Mouse (Mus musculus) gastrocnemius, postnatal 10 days (tissue): ENCODE results near the gene Ccdc3. TPM values are rescaled to one million over a fixed set of nuclear protein-coding genes. Genes with fewer than 3 reads are reported as not detected.
"Not testable (repeated sequence)": the region's sequence is repeated elsewhere in the genome, so short reads cannot be mapped to it uniquely, and the experiment has no call there.

Experiments
- DNase-seq: peaks from one replicate; pipeline ENCODE4 v3.0.0; 2021; ENCODE audit warnings: mixed read lengths
- long read RNA-seq, 2 experiments: library from polyadenylated mRNA; stranded (forward); transcript quantifications; one replicate each; pipeline ENCODE4 v2.0.0; 2021
- total RNA-seq, 2 experiments: library from RNA; stranded (reverse); gene quantifications; 2 replicates each; pipeline ENCODE4 v1.2.3; 2021

The Ccdc3 gene
- 1 to 10 TPM; 6.7 to 8.6 TPM for total RNA-seq
- long read RNA-seq, experiment 1, transcript Ccdc3-201 (3 exons, 2,670 nt), result major isoform, 10 of 12 reads
- long read RNA-seq, experiment 1, partial matches to known transcripts, result 0 of 12 reads
- long read RNA-seq, experiment 1, other reads (novel, unspliced or antisense), result 2 of 12 reads
- long read RNA-seq, experiment 2, transcript Ccdc3-201 (3 exons, 2,670 nt), result major isoform, 10 of 10 reads
- long read RNA-seq, experiment 2, partial matches to known transcripts, result 0 of 10 reads
- long read RNA-seq, experiment 2, other reads (novel, unspliced or antisense), result 0 of 10 reads

GRCm38 (mm10) chr2:5137500-5138286 lies at the start of gene Ccdc3:
TSS of gene Ccdc3 (plus strand) at chr2:5137776.
- peak; percentile 34 for DNase-seq

- not testable (repeated sequence) for DNase-seq
Measured at GRCm38 (mm10) chr2:5090385-5090784, 47.2 kb upstream of the Ccdc3 start.

DNA sequence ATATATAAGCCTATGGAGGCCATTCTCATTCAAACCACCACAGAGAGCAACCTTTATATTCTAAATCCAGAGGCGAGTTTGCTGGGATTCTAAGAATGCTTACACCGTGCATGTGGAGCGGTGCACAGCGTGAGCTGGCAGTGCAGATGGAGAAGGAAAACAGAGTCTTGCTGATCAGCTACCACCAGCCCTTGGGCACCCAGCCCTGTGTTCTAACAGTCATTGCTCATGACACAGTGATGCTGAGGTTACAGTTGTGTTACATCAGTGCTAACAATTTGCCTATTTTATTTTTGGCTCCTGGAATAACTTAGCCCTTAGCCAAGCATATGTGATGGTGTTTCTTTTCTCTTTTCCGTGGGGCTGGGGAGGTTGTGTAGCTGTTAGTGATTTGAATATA lies 42.7 kb upstream of the Ccdc3 start:
- no peak for DNase-seq

GRCm38 (mm10) chr2:5095316-5095715 lies 42.3 kb upstream of the Ccdc3 start:
- no peak for DNase-seq

DNA sequence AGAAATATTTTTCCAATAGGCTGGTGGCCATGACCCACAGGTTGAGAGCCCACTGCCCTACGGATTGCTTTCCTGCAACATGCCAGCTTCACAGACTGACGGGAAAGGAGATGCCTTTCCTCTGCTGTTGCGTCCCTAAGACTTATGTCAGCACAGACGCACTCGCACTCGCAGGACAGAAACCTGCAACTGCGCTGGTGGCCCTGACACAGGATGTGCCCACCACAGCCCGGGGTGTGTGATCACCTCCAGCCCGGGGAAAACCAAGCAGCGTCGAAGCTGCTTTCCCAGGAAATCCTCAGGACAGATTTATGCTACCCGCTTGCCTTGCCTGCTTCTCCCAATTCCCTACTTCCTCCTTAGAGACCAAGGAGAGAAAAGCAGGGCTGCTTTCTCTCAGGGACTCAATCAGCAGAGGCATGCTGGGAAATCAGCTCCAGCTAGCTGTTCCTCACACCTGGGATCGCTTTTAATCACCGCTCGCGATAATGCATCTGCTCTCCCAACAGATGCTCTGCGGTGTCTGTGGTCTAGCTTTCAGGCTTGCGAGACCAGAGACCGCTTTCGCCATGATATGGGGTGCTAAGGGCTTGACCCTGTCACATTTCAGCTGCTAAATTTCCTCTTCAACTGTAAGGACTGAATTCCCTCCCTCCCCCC lies 39.7 kb upstream of the Ccdc3 start:
- no peak for DNase-seq

- no peak for DNase-seq
Measured at GRCm38 (mm10) chr2:5099176-5099575, 38.4 kb upstream of the Ccdc3 start.

GRCm38 (mm10) chr2:5101743-5102245 lies 35.8 kb upstream of the Ccdc3 start:
- DNase-seq, result no peak

DNA sequence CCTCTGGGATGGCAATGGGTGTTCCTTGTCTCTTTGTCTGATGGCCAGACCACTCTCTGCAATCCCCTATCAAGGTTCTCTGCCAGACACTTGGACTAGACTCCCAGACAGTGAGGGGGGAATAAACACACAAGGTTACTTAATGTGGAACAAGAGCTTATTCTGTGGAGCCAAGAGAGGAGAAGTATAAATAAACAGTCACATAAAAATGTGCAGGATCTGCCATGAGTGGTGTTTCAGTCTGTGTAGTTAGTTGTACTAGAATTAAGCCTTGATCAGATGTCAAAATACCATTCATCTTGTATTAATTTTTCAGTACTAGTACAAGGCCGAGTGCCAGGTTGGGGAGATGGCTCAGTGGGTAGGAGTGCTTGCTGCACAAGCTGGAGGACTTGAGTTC lies 34.7 kb upstream of the Ccdc3 start:
- DNase-seq, result no peak

DNA sequence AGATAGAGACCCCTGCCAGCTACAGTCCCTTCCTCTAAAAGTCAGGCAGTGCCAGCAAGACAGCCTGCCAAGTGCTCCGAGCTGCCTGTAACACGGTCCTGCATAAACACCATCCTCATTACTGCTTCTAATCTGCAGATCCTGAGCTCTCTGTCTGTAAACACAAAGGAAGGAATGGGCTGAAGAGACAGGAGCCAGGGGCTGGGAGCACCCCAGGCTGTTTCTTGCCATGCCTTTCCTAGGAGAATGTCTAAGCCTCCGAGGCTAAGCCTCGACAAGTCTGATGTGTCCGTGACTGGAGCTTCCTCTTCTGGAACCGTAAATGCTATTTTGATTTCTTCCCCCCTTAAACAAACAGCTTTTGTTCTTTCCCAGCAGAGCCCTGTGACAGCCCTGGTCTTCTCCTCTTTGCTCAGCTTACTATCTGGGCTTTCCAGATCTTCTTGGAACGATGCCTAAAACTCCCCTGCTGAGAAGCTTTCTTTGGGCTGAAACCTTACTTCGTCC lies 24.7 kb upstream of the Ccdc3 start:
- no peak for DNase-seq

GRCm38 (mm10) chr2:5114386-5114785 lies 23.2 kb upstream of the Ccdc3 start:
- no peak for DNase-seq

- no peak for DNase-seq
Measured at GRCm38 (mm10) chr2:5116856-5117532, 20.6 kb upstream of the Ccdc3 start.

DNA sequence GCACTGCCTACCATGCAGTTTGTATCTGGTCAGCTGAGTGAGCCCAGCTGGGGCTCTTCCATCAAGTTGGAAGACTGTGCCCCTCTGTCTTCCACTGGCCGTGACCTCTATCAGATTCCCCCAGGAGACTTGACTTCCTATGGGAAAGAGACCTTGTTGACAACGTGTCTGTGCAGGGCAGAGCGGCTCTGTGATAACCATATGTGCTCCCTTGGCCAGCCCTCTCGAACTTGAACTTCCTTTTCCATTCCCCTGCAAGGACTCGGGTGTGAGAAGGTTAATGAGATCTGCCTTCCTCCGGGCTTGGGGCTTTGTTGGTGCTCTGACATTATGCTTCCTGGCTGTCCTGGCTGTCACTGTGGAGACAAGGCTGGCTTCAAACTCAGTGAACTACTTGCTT lies 12.1 kb upstream of the Ccdc3 start:
- DNase-seq, result no peak

DNA sequence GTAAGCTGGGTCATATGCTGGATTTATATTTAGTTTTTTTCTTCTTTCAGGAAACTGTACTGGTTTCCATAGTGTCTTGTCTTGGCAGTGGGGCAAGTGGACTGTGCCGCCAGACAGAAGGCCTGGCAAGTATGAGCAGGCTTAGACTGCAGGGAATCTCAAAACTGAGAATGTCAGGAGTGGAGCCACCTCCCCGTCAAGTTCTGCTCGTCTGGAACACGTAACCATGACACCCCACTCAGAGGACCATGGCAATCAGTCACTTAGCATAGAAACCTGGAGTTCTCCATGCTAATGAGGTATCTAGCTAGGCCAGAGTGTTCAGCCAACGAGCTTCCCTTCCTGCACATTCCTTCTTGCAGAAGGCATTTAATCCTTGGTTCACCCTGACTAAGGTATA lies 10.2 kb upstream of the Ccdc3 start:
- no peak for DNase-seq

GRCm38 (mm10) chr2:5129099-5129498 lies 8.5 kb upstream of the Ccdc3 start:
- no peak for DNase-seq

- no peak for DNase-seq
Measured at GRCm38 (mm10) chr2:5132046-5132445, 5.5 kb upstream of the Ccdc3 start.

DNA sequence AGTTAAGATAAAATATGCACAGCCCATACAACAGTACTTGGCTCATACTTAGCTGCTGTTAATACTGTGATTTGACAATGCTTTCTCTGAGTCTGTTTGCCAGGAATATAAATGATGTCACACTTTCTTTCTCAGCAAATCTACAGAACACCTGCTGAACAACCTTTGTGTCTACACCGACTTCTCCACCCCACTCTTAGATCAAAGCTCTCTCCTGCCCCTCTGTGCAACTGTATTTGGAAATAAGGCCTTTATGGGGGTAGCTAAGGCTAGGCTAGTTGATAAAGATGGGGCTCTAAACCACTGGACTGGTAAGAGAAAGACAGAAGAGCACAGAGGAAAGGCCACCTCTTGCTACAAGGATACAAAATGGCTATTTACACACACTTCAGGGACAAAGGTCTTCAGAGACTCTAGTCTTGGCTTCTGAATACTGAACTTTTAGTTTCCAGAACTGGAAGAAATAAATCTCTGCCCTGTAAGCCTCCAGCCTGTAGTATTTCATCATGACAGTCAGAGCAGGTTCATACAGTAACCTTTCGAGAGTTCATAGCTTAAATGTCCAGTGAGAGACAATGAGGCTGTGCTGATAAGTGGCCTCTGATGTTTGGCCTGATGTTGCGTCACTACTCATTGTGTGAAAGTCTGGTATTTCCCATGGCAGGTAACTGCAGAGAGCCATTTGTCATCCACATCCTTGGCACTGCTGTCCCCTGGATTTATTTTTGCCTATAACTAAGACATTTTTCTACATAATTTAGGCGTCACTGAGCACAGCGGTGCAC lies 2.4 kb upstream of the Ccdc3 start:
- no peak for DNase-seq

DNA sequence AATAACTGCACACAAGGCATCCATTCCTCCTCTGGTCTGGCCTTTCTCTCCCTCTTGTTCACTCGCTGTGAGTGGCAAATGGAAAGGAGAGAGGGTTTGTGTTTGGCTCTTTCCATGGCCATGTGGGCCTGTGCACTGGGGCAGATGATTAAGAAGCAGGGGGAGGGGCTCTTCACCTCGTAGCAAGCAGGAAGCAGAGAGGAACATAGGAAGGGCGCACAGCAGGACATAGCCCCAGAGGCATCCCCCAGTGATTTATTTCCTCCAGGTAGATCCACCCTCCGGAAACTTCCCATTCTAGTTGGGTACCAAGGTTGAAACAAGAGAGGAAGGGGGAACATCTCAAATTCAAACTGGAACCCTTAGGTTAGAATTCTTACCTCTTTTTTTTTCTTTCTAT lies 2.4 kb downstream of the Ccdc3 start:
- no peak for DNase-seq

DNA sequence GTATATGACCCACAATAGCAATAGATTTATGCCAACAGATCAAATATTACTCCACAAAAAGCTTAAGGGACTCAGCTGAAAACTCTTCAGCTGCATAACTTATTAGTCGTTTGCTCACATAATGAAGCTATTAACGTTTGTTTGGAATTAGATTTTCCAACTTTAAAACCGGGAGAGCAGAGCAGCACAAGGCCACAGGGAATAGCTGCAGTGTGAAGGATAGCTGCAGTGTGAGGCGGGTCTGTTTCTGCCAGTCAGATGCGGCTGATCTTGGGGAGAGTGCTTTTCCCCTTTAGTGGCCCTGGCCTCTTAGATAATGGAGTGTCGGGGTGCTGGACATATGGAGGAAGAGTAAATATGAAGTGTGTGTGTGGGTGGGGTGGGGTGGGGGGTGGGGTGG lies 6.9 kb downstream of the Ccdc3 start:
- DNase-seq, result no peak

GRCm38 (mm10) chr2:5147907-5148306 lies 10.3 kb downstream of the Ccdc3 start:
- no peak for DNase-seq

GRCm38 (mm10) chr2:5154711-5155110 lies 17.1 kb downstream of the Ccdc3 start:
- no peak for DNase-seq

- DNase-seq, result no peak
Measured at GRCm38 (mm10) chr2:5160236-5160848, 22.8 kb downstream of the Ccdc3 start.
